Mouse (Mus musculus): ENCODE measurements around the gene Hivep3. TPM values are rescaled to one million over a fixed set of nuclear protein-coding genes. Genes with fewer than 3 reads are reported as not detected.

Hivep3 gene
- polyA plus RNA-seq, 1 experiment from 2014 or later: 13.8 TPM

DNA sequence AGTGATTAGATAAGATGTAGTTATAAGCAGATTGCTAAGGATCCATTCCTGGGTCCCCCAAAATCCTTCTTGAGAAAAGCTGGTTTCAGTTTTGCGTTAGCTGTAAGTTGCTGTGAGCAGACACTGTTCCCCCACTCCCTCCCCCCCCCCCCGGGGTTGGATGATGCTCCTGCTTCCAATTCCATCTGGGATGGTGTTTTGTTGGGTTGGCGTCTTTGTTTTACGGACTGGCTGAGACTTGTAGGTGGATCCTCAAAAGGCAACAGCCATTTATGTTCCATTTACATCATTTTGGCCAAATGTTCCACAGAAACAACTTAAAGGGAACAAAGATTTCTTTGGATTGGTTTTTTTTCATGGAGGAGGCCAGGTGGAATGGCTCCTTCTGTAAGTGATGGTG, 147.7 kb downstream of the Hivep3 start:
- WGBS: 78% methylated on average over 4 of the region's 4 CpGs

DNA sequence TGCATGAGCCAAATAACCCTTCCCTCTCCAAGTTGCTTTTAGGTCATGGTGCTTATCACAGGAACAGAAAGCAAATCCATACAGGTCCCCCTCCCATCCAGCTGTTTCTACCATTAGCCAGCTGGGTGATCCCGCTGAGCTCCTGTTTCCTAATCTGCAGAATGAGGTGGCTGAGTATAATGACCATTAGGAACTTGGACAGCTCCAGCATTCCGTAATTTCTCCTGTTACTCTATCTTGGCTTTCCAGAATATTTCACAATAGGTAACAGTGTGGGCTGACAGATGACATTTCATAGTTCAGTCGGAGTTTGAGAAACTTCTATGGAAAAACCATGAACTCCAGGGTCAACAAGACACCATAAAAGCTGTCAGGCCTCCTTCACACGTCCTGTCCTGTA, 148.8 kb downstream of the Hivep3 start:
- DNase-seq (ENCODE audit: low spot score) (no peak), ATAC-seq (no peak)
- Histone ChIP-seq H3K4me1 (ENCODE audit: control insufficient read depth, insufficient read depth, low read length) (no peaks in the 10 kb centered on the region), H3K4me2 (ENCODE audit: low read length) (no peak overlapping the region), H3K9ac (ENCODE audit: low read length) (no peak overlapping the region), H3K4me3 (ENCODE audit: low read depth, low read length) (no peak overlapping the region), H3K36me3 (ENCODE audit: control insufficient read depth, insufficient read depth, low read length) (no peaks in the 10 kb centered on the region), H3K27me3 (replicated peaks; ENCODE audit: control insufficient read depth, insufficient read depth, low read length) (no peaks in the 10 kb centered on the region), H3K9me3 (replicated peaks; ENCODE audit: control insufficient read depth, low read length) (no peaks in the 10 kb centered on the region), H3K27ac (ENCODE audit: low read depth, low read length) (no peak overlapping the region)
- WGBS: 46% methylated on average over 4 of the region's 4 CpGs

More for the DNA sequence above, 147.7 kb downstream of the Hivep3 start:
- H3K9ac ChIP-seq (ENCODE audit: low read length): no peak overlapping the region
- ATAC-seq (no peak), DNase-seq (ENCODE audit: low spot score) (no peak)
- no peak overlapping the region for H3K27ac ChIP-seq (ENCODE audit: low read depth, low read length)
- H3K9me3 ChIP-seq (replicated peaks; ENCODE audit: control insufficient read depth, low read length): no peaks in the 10 kb centered on the region
- no peaks in the 10 kb centered on the region for H3K27me3 ChIP-seq (replicated peaks; ENCODE audit: control insufficient read depth, insufficient read depth, low read length)
- no peak overlapping the region for H3K4me2 ChIP-seq (ENCODE audit: low read length)
- peaks cover 7% of the 10 kb centered on the region; the same call in 1 of the 2 replicates for H3K4me1 ChIP-seq (ENCODE audit: control insufficient read depth, insufficient read depth, low read length)
- no peak overlapping the region for H3K4me3 ChIP-seq (ENCODE audit: low read depth, low read length)
- H3K36me3 ChIP-seq (ENCODE audit: control insufficient read depth, insufficient read depth, low read length): no peaks in the 10 kb centered on the region

DNA sequence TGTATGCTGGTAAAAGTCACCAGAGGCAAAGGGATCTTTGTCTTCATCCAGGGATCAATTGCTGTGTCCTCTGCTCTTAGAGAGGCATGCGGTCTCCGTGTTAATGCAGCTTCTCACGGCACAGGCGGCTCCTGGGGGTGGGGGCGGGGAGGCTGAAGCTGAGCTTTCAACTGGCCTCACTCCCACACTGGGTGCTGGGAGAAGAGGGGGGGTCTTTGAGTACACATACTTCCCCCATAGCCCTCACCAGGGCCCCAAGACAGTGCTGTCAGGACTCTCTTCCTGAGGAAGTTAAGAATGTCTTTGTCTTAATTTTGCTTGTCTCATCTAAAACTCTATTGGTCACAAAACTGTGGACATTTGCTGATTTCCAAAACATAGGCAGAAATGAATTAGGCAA, 149.2 kb downstream of the Hivep3 start:
- Histone ChIP-seq H3K4me1 (ENCODE audit: control insufficient read depth, insufficient read depth, low read length) (no peaks in the 10 kb centered on the region), H3K4me2 (ENCODE audit: low read length) (no peak overlapping the region), H3K4me3 (ENCODE audit: low read depth, low read length) (no peak overlapping the region), H3K36me3 (ENCODE audit: control insufficient read depth, insufficient read depth, low read length) (no peaks in the 10 kb centered on the region), H3K9me3 (replicated peaks; ENCODE audit: control insufficient read depth, low read length) (no peaks in the 10 kb centered on the region), H3K27ac (ENCODE audit: low read depth, low read length) (no peak overlapping the region), H3K9ac (ENCODE audit: low read length) (no peak overlapping the region), H3K27me3 (replicated peaks; ENCODE audit: control insufficient read depth, insufficient read depth, low read length) (no peaks in the 10 kb centered on the region)
- 63% methylated on average over 5 of the region's 5 CpGs for WGBS
- ATAC-seq (no peak), DNase-seq (ENCODE audit: low spot score) (no peak)

DNA sequence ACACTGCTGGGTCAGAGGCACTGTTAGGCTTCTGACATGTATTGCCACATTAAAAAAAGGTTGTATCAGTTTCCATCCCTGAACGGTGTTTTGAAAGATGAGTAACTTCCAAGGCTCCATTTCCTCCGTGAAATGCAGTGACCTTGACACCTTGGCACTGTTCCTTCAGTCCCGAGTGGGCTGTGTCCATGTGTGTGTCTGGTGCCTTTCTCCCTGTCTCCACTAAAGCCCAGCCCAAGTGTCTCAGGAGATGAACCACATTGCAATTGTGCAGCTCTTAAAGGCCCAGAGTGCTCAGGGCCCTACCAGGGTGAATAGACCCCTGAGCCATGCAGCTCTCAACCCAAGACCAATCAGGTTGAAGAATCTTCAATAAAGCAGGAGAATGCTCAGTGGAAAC, 153.0 kb downstream of the Hivep3 start:
- H3K36me3 ChIP-seq (ENCODE audit: control insufficient read depth, insufficient read depth, low read length): no peaks in the 10 kb centered on the region
- H3K4me2 ChIP-seq (ENCODE audit: low read length): no peak overlapping the region
- ATAC-seq: no peak
- H3K27ac ChIP-seq (ENCODE audit: low read depth, low read length): no peak overlapping the region
- no peak for DNase-seq (ENCODE audit: low spot score)
- H3K4me3 ChIP-seq (ENCODE audit: low read depth, low read length): no peak overlapping the region
- H3K9me3 ChIP-seq (replicated peaks; ENCODE audit: control insufficient read depth, low read length): no peaks in the 10 kb centered on the region
- 84% methylated on average over 3 of the region's 3 CpGs for WGBS
- no peaks in the 10 kb centered on the region for H3K27me3 ChIP-seq (replicated peaks; ENCODE audit: control insufficient read depth, insufficient read depth, low read length)
- H3K4me1 ChIP-seq (ENCODE audit: control insufficient read depth, insufficient read depth, low read length): no peaks in the 10 kb centered on the region
- no peak overlapping the region for H3K9ac ChIP-seq (ENCODE audit: low read length)

DNA sequence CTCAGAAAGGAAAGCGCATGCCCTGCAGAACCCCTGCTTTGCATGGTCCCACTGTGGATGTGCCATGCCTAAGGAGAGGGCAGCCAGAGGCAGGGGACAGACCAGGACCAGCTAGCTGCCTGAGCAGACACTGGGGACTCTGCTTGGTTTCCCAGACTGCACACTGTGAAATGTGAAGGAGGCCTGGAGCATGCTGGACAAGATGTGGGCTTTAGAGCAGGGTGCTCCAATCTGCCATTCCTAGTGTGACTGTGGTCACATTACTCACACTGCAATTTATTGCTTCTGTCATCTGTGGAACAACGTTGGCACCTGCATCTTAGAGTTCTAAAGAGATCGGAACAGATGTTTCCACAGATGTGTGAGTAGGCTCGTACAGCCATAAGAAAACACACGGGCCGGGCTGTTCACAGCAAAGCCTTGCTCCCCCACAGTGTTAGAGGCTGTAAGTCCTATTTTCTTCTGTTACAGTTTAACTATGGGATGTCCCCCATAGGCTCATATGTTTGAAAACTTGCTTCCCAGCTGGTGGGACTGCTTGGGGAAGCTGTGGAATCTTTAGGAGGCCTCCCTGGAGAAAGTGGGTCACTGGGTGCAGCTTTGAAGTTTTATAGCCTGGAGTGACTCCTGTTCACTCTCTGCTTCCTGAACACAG, 154.1 kb downstream of the Hivep3 start:
- Histone ChIP-seq H3K27ac (ENCODE audit: low read depth, low read length) (no peak overlapping the region), H3K27me3 (replicated peaks; ENCODE audit: control insufficient read depth, insufficient read depth, low read length) (no peaks in the 10 kb centered on the region), H3K4me1 (ENCODE audit: control insufficient read depth, insufficient read depth, low read length) (no peaks in the 10 kb centered on the region), H3K9me3 (replicated peaks; ENCODE audit: control insufficient read depth, low read length) (no peaks in the 10 kb centered on the region), H3K9ac (ENCODE audit: low read length) (no peak overlapping the region), H3K4me2 (ENCODE audit: low read length) (no peak overlapping the region), H3K36me3 (ENCODE audit: control insufficient read depth, insufficient read depth, low read length) (no peaks in the 10 kb centered on the region), H3K4me3 (ENCODE audit: low read depth, low read length) (no peak overlapping the region)
- no peak for ATAC-seq
- 89% methylated on average over 6 of the region's 6 CpGs for WGBS
- DNase-seq (ENCODE audit: low spot score): no peak

DNA sequence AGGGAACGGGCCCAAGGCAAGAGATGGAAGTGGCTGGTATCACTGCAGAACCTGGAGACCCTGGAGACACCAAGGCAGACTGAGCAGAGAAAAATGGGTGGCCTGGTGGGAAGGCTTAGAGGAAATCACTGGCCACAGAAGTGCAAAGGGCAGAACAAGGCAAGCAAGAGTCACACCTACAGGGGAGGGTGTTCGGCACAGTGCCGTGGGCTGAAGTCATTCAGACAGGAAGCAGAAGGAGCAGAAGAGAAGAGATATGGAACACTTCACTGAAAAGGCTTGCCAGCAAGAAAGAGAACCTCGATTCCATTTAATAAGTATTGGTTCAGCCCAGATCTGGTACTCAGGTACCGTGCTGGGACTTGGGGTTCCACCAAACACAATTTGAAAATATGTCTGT, 156.2 kb downstream of the Hivep3 start:
- WGBS: 87% methylated on average over 5 of the region's 5 CpGs
- no peak overlapping the region for H3K27ac ChIP-seq (ENCODE audit: low read depth, low read length)
- no peaks in the 10 kb centered on the region for H3K9me3 ChIP-seq (replicated peaks; ENCODE audit: control insufficient read depth, low read length)
- no peak overlapping the region for H3K4me3 ChIP-seq (ENCODE audit: low read depth, low read length)
- DNase-seq (ENCODE audit: low spot score) (no peak), ATAC-seq (no peak)
- no peak overlapping the region for H3K4me2 ChIP-seq (ENCODE audit: low read length)
- no peak overlapping the region for H3K9ac ChIP-seq (ENCODE audit: low read length)
- H3K27me3 ChIP-seq (replicated peaks; ENCODE audit: control insufficient read depth, insufficient read depth, low read length): no peaks in the 10 kb centered on the region
- peaks cover 3% of the 10 kb centered on the region; the same call in 1 of the 2 replicates for H3K4me1 ChIP-seq (ENCODE audit: control insufficient read depth, insufficient read depth, low read length)
- no peaks in the 10 kb centered on the region for H3K36me3 ChIP-seq (ENCODE audit: control insufficient read depth, insufficient read depth, low read length)

DNA sequence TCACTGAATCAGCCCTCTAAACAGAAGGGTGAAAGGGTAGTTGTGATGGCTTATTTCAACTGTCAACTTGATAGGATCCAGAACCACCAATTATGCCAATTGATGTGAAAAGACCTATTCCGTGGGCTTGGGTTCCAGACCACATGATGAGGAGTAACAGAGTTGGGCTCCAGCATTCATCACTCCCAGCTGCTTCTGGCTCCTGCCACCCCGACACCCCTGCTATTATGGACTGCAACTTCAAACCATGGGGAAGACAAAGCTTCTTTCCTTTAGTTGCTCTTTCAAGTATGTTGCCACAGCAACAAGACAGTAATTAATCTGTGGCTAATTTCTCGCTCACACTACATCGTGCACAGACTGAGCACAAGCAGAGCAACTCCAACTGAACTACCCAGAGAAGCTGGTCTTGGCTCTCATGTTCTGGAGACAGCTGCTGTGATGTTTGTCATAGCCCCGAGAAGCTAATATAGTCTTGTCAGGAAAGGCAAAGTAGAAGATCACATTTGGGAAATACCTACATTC, 159.7 kb downstream of the Hivep3 start:
- WGBS: 24% methylated on average over 5 of the region's 5 CpGs
- ATAC-seq (0 out of 2 replicates have a peak, but pooled peaks have one; percentile 40), DNase-seq (ENCODE audit: low spot score) (peak; percentile 41)
- Histone ChIP-seq H3K4me1 (ENCODE audit: control insufficient read depth, insufficient read depth, low read length) (peaks cover 3% of the 10 kb centered on the region; the same call in 1 of the 2 replicates), H3K36me3 (ENCODE audit: control insufficient read depth, insufficient read depth, low read length) (no peaks in the 10 kb centered on the region), H3K4me3 (ENCODE audit: low read depth, low read length) (no peak overlapping the region), H3K9me3 (replicated peaks; ENCODE audit: control insufficient read depth, low read length) (no peaks in the 10 kb centered on the region), H3K27ac (ENCODE audit: low read depth, low read length) (no peak overlapping the region), H3K27me3 (replicated peaks; ENCODE audit: control insufficient read depth, insufficient read depth, low read length) (no peaks in the 10 kb centered on the region), H3K4me2 (ENCODE audit: low read length) (no peak overlapping the region), H3K9ac (ENCODE audit: low read length) (no peak overlapping the region)

DNA sequence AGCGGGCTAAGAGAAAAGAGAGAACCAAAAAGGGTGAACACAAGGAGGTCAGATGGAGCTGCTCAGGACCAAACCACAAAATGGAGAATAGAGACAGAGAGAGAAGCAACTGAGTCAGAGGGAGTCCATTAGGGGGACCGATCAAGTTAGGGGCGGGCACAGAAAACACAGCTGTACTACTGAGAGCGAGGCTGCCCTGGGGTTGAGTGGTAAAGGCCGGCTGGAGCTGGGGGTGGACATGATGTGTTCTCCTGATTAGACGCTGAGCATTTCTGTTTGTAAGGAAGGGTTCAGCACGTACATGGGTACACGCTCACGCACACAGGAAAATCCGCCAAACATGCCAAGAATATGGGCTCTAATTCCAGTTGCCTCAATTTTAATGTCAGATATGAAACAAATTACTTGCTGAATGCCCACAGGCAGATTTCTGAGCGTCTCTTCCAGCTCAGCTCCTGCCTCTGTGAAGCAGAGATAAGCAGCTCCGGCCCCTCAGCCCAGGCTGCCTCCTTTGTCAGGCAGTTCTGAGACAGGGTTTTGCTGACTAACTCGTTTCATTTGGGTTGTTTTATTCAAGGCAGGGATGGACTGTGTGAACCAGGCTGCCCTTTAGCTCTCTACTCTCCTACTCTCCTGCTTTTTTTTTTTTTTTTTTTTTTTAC, 161.3 kb downstream of the Hivep3 start:
- H3K9me3 ChIP-seq (replicated peaks; ENCODE audit: control insufficient read depth, low read length): no peaks in the 10 kb centered on the region
- no peak for ATAC-seq
- H3K27ac ChIP-seq (ENCODE audit: low read depth, low read length): no peak overlapping the region
- no peak overlapping the region for H3K4me3 ChIP-seq (ENCODE audit: low read depth, low read length)
- no peaks in the 10 kb centered on the region for H3K36me3 ChIP-seq (ENCODE audit: control insufficient read depth, insufficient read depth, low read length)
- no peaks in the 10 kb centered on the region for H3K27me3 ChIP-seq (replicated peaks; ENCODE audit: control insufficient read depth, insufficient read depth, low read length)
- no peak overlapping the region for H3K4me2 ChIP-seq (ENCODE audit: low read length)
- DNase-seq (ENCODE audit: low spot score): no peak
- H3K4me1 ChIP-seq (ENCODE audit: control insufficient read depth, insufficient read depth, low read length): peaks cover 3% of the 10 kb centered on the region; the same call in 1 of the 2 replicates
- 72% methylated on average over 13 of the region's 13 CpGs for WGBS
- no peak overlapping the region for H3K9ac ChIP-seq (ENCODE audit: low read length)

DNA sequence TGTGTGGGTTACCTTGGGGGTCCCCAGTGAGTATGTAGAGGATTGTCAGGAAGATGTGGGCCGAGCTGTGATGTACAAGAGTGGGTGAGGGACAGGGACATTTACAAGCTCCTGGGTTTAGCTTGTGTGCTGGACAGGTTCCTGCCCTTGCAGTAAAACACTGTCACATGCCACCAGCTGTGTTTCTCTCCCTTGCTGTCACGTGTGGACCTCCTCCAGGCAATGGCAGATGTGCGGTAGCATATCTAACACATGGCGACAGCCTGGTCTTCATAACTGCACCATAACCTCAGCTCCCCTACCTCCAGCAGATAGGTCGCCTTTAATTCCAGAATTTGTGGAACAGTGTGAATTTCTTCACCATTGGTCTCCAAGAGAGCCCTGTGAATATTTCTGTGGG, 161.9 kb downstream of the Hivep3 start:
- Histone ChIP-seq H3K27me3 (replicated peaks; ENCODE audit: control insufficient read depth, insufficient read depth, low read length) (no peaks in the 10 kb centered on the region), H3K9me3 (replicated peaks; ENCODE audit: control insufficient read depth, low read length) (no peaks in the 10 kb centered on the region), H3K4me3 (ENCODE audit: low read depth, low read length) (no peak overlapping the region), H3K9ac (ENCODE audit: low read length) (no peak overlapping the region), H3K27ac (ENCODE audit: low read depth, low read length) (no peak overlapping the region), H3K4me1 (ENCODE audit: control insufficient read depth, insufficient read depth, low read length) (peaks cover 3% of the 10 kb centered on the region; the same call in 1 of the 2 replicates), H3K4me2 (ENCODE audit: low read length) (no peak overlapping the region), H3K36me3 (ENCODE audit: control insufficient read depth, insufficient read depth, low read length) (no peaks in the 10 kb centered on the region)
- ATAC-seq: no peak
- WGBS: 84% methylated on average over 5 of the region's 5 CpGs
- no peak for DNase-seq (ENCODE audit: low spot score)

Data from forebrain, embryonic 14.5 days (tissue).